Comparison of ENCODE assay signal across 32 mouse cellular contexts in the genomic region with DNA sequence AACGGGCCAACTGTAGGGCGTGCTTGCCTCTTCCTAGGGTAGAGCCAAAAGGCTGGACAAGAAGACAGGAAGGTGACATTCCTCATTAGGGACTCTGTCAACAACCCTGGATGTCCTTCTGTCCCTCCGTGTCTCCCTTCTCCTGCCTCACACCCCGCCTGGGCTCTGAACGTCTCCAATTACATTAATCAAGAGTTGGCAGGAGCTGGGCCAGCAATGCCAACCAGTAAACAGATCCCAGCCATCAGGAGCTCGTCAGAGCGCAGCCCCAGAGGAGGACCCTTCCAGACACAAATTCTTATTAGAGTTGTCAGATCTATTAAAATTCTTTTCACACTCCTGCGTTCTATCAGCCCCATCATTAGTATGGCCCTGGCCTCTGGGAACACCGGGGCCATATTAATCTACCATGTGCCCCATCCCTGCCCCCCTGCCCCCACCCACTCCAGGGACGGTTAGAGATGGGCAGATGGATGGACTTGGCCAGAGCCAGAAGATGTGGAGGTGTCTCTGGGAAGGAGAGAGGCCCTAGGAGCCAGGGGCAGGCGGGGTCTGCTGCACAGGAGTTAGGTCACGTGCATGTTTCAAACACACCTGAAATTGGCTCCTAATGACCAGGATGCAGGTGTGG.
DNase-seq lines count a peak whose midpoint lies in the region; ATAC-seq lines count a peak whose summit lies in the region.
"Had no signal": no experiment of that assay in that cellular context is flagged by ENCODE, and none has a peak within 500 bp of the region (broad histone marks: within the 10 kb centered on the region; RNA-seq: fewer than 3 reads in every experiment).

No protein-coding gene starts in this region.

- no peaks in the 10 kb centered on the region for H3K9me3 ChIP-seq in hindbrain, embryonic 13.5 days
- no peaks in the 10 kb centered on the region for H3K9me3 ChIP-seq in hindbrain, embryonic 14.5 days (ENCODE audit: control insufficient read depth, low read length)
- H3K9me3 ChIP-seq in limb, embryonic 13.5 days = no peaks in the 10 kb centered on the region
- H3K9me3 ChIP-seq in limb, embryonic 10.5 days (replicated peaks) = no peaks in the 10 kb centered on the region
- H3K9me3 ChIP-seq: embryonic facial prominence, embryonic 15.5 days; forebrain, embryonic 12.5 days; intestine, embryonic 15.5 days; lung, embryonic 15.5 days; stomach, embryonic 15.5 days had no signal

- peak; percentile 62 to 75 for DNase-seq in cerebellum, postnatal 10 days
- DNase-seq in cerebellum, adult 9-11 months = no peak
- no peak for DNase-seq in hindbrain, embryonic 14.5 days (ENCODE audit: low spot score)
- no peak for DNase-seq in limb, embryonic 10.5 days (ENCODE audit: low spot score)
- peak; percentile 40 for DNase-seq in gastrocnemius, postnatal 14 days
- DNase-seq in thymus, postnatal 0 days (ENCODE audit: low spot score) = no peak
- DNase-seq: adrenal gland, postnatal 10 days; cerebellum, adult 11 months; cerebellum, postnatal 25 days; heart, adult 2 months; heart, postnatal 10 days; kidney, adult 2 months; kidney, postnatal 36 days; layer of hippocampus, postnatal 36 days; retina, postnatal 1 day; right cerebral cortex, postnatal 14 days; thymus, postnatal 14 days had no signal

- intact Hi-C loops in gastrocnemius, postnatal 14 days (cut with DNase I; ENCODE audit: low total_unique reads) = no loop called here

- no peak overlapping the region for H3K4me2 ChIP-seq in hindbrain, embryonic 13.5 days
- H3K4me2 ChIP-seq in hindbrain, embryonic 14.5 days (replicated peaks) = no peak overlapping the region
- no peak overlapping the region for H3K4me2 ChIP-seq in limb, embryonic 13.5 days (replicated peaks)
- H3K4me2 ChIP-seq: embryonic facial prominence, embryonic 15.5 days; forebrain, embryonic 12.5 days; heart, embryonic 13.5 days; intestine, embryonic 15.5 days; limb, embryonic 12.5 days; liver, embryonic 11.5 days; lung, embryonic 15.5 days; stomach, embryonic 15.5 days had no signal

- H3K4me3 ChIP-seq in hindbrain, embryonic 13.5 days = no peak overlapping the region
- no peak overlapping the region for H3K4me3 ChIP-seq in hindbrain, embryonic 14.5 days (replicated peaks; ENCODE audit: low read length)
- no peak overlapping the region for H3K4me3 ChIP-seq in limb, embryonic 13.5 days
- no peak overlapping the region for H3K4me3 ChIP-seq in limb, embryonic 10.5 days
- H3K4me3 ChIP-seq: embryonic facial prominence, embryonic 10.5 days; embryonic facial prominence, embryonic 15.5 days; forebrain, embryonic 12.5 days; heart, adult 2 months; heart, embryonic 13.5 days; intestine, embryonic 15.5 days; layer of hippocampus, adult 2 months; limb, embryonic 12.5 days; lung, embryonic 15.5 days; midbrain, embryonic 10.5 days; stomach, embryonic 15.5 days had no signal

- H3K27me3 ChIP-seq in hindbrain, embryonic 13.5 days = 0 out of 2 replicates have a peak, but pooled peaks cover 5% of the 10 kb centered on the region
- H3K27me3 ChIP-seq in hindbrain, embryonic 14.5 days (ENCODE audit: control insufficient read depth, insufficient read depth, low read length) = no peaks in the 10 kb centered on the region
- H3K27me3 ChIP-seq in limb, embryonic 13.5 days = no peaks in the 10 kb centered on the region
- H3K27me3 ChIP-seq in limb, embryonic 10.5 days (ENCODE audit: low read depth, poor library complexity, severe bottlenecking) = peaks cover 53% of the 10 kb centered on the region
- H3K27me3 ChIP-seq: embryonic facial prominence, embryonic 15.5 days; intestine, embryonic 15.5 days; lung, embryonic 15.5 days; Patski; stomach, embryonic 15.5 days had no signal

- 0 out of 2 replicates have a peak, but pooled peaks have one; percentile 21 for ATAC-seq in hindbrain, embryonic 13.5 days (ENCODE audit: low FRiP score)
- ATAC-seq in hindbrain, embryonic 14.5 days (ENCODE audit: low FRiP score) = no peak
- peak; percentile 11; the same call in 1 of the 2 replicates for ATAC-seq in limb, embryonic 13.5 days (ENCODE audit: low FRiP score, low read depth)
- ATAC-seq: intestine, embryonic 15.5 days; Patski had no signal

- H3K36me3 ChIP-seq in hindbrain, embryonic 13.5 days = no peaks in the 10 kb centered on the region
- H3K36me3 ChIP-seq in hindbrain, embryonic 14.5 days (replicated peaks; ENCODE audit: control insufficient read depth, insufficient read depth) = no peaks in the 10 kb centered on the region
- no peaks in the 10 kb centered on the region for H3K36me3 ChIP-seq in limb, embryonic 13.5 days
- no peaks in the 10 kb centered on the region for H3K36me3 ChIP-seq in limb, embryonic 10.5 days
- H3K36me3 ChIP-seq: embryonic facial prominence, embryonic 15.5 days; forebrain, embryonic 12.5 days; G1E; heart, embryonic 13.5 days; intestine, embryonic 15.5 days; limb, embryonic 12.5 days; lung, embryonic 15.5 days; stomach, embryonic 15.5 days had no signal

- 51% methylated on average over 12 of the region's 12 CpGs for WGBS in hindbrain, embryonic 13.5 days
- 47% methylated on average over 12 of the region's 12 CpGs for WGBS in hindbrain, embryonic 14.5 days
- 48% methylated on average over 12 of the region's 12 CpGs for WGBS in limb, embryonic 13.5 days
- WGBS in limb, embryonic 10.5 days = 51% methylated on average over 12 of the region's 12 CpGs

- no peak overlapping the region for H3K27ac ChIP-seq in hindbrain, embryonic 13.5 days
- H3K27ac ChIP-seq in hindbrain, embryonic 14.5 days = no peak overlapping the region
- no peak overlapping the region for H3K27ac ChIP-seq in limb, embryonic 13.5 days
- H3K27ac ChIP-seq in limb, embryonic 10.5 days = no peak overlapping the region
- H3K27ac ChIP-seq: embryonic facial prominence, embryonic 10.5 days; embryonic facial prominence, embryonic 15.5 days; forebrain, embryonic 12.5 days; heart, adult 2 months; heart, embryonic 13.5 days; intestine, embryonic 15.5 days; layer of hippocampus, adult 2 months; limb, embryonic 12.5 days; lung, embryonic 15.5 days; midbrain, embryonic 10.5 days; stomach, embryonic 15.5 days had no signal

- peaks cover 13% of the 10 kb centered on the region for H3K4me1 ChIP-seq in hindbrain, embryonic 13.5 days (replicated peaks)
- peaks cover 5% of the 10 kb centered on the region; the same call in 1 of the 2 replicates for H3K4me1 ChIP-seq in hindbrain, embryonic 14.5 days (replicated peaks; ENCODE audit: control insufficient read depth, insufficient read depth, low read length)
- H3K4me1 ChIP-seq in limb, embryonic 13.5 days = no peaks in the 10 kb centered on the region
- H3K4me1 ChIP-seq in limb, embryonic 10.5 days = peaks cover 37% of the 10 kb centered on the region
- H3K4me1 ChIP-seq: lung, embryonic 15.5 days; stomach, embryonic 15.5 days had no signal

- no peak overlapping the region for H3K9ac ChIP-seq in hindbrain, embryonic 13.5 days
- H3K9ac ChIP-seq in hindbrain, embryonic 14.5 days = no peak overlapping the region
- no peak overlapping the region for H3K9ac ChIP-seq in limb, embryonic 13.5 days
- H3K9ac ChIP-seq: embryonic facial prominence, embryonic 15.5 days; forebrain, embryonic 12.5 days; heart, embryonic 13.5 days; intestine, embryonic 15.5 days; limb, embryonic 12.5 days; lung, embryonic 15.5 days; stomach, embryonic 15.5 days had no signal

Comparison
In these comparisons a context has a peak if more than half of its experiments do, and no peak if none do; other contexts are left out.
1. DNase-seq: peak in cerebellum, postnatal 10 days (2 of 2) and gastrocnemius, postnatal 14 days (single experiment); none in cerebellum, adult 9-11 months (single experiment), hindbrain, embryonic 14.5 days (single experiment), limb, embryonic 10.5 days (single experiment) and thymus, postnatal 0 days (single experiment).